Mouse (Mus musculus): ENCODE results near the gene Gm10638. TPM values are rescaled to one million over a fixed set of nuclear protein-coding genes. Genes with fewer than 3 reads are reported as not detected.

The Gm10638 gene
- polyA plus RNA-seq, 1 experiment: not detected

DNA sequence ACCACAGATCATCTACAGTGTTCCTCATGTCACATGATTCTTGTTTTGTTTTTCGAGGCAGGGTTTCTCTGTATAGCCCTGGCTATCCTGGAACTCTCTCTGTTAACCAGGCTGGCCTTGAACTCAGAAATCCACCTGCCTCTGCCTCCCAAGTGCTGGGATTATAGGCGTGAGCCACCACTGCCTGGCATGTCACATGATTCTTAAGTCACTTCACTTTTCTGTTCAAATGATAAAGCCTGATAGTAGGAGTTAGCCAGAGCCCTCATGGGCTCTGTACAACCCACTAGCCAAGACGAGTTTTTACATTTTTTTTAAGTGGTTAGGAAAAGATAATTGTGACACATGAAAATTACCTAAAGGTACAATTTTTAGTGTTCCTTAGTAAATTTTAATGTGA, 13.2 kb downstream of the Gm10638 start:
- TF ChIP-seq POLR2A (IDR thresholded peaks at IDR 0.05; ENCODE audit: insufficient read depth, low read length) (no peak), CTCF (IDR thresholded peaks at IDR 0.05; ENCODE audit: low read depth, low read length) (no peak), EP300 (IDR thresholded peaks at IDR 0.05; ENCODE audit: insufficient read depth, low read depth, low read length) (no peak)
- no peaks in the 10 kb centered on the region; the same call in 1 of the 2 replicates for H3K9me3 ChIP-seq (replicated peaks; ENCODE audit: control insufficient read depth, insufficient read depth, low read length, poor library complexity, severe bottlenecking)
- no peaks in the 10 kb centered on the region for H3K36me3 ChIP-seq (ENCODE audit: control insufficient read depth, insufficient read depth, low read length, poor library complexity, severe bottlenecking)
- H3K9ac ChIP-seq (ENCODE audit: low read depth, poor library complexity, severe bottlenecking): no peak overlapping the region
- H3K27ac ChIP-seq (ENCODE audit: insufficient read depth, low read length): no peak overlapping the region
- H3K4me3 ChIP-seq (ENCODE audit: low read depth, low read length): no peak overlapping the region
- peaks cover 3% of the 10 kb centered on the region for H3K4me1 ChIP-seq (ENCODE audit: control insufficient read depth, insufficient read depth, low read length)
- H3K27me3 ChIP-seq (ENCODE audit: control insufficient read depth, insufficient read depth, low read length, poor library complexity, severe bottlenecking): no peaks in the 10 kb centered on the region

DNA sequence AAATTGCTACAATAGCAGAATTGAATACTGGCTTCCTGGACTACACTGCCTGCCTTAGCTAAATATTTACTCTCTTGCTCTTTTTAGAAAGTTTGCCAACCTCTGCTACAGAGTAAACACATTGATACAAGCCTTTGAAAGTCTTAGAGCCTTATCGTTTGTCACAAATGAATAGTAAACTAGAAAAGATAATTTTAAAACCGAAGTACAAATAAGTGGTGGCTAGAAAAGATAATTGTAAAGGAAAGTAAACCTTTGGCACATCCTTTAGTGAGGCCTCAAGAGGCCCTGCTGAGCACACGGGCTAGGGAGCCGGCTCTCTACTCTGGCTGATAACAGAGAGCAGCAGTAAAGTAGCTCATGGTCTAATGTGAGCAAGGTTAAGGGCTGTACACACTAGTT, 13.6 kb downstream of the Gm10638 start:
- Histone ChIP-seq H3K36me3 (ENCODE audit: control insufficient read depth, insufficient read depth, low read length, poor library complexity, severe bottlenecking) (no peaks in the 10 kb centered on the region), H3K9me3 (replicated peaks; ENCODE audit: control insufficient read depth, insufficient read depth, low read length, poor library complexity, severe bottlenecking) (no peaks in the 10 kb centered on the region), H3K4me3 (ENCODE audit: low read depth, low read length) (no peak overlapping the region), H3K9ac (ENCODE audit: low read depth, poor library complexity, severe bottlenecking) (no peak overlapping the region), H3K27me3 (ENCODE audit: control insufficient read depth, insufficient read depth, low read length, poor library complexity, severe bottlenecking) (no peaks in the 10 kb centered on the region), H3K27ac (ENCODE audit: insufficient read depth, low read length) (no peak overlapping the region), H3K4me1 (ENCODE audit: control insufficient read depth, insufficient read depth, low read length) (peaks cover 3% of the 10 kb centered on the region)
- TF ChIP-seq CTCF (IDR thresholded peaks at IDR 0.05; ENCODE audit: low read depth, low read length): no peak
- no peak for TF ChIP-seq POLR2A (IDR thresholded peaks at IDR 0.05; ENCODE audit: insufficient read depth, low read length)
- no peak for TF ChIP-seq EP300 (IDR thresholded peaks at IDR 0.05; ENCODE audit: insufficient read depth, low read depth, low read length)

DNA sequence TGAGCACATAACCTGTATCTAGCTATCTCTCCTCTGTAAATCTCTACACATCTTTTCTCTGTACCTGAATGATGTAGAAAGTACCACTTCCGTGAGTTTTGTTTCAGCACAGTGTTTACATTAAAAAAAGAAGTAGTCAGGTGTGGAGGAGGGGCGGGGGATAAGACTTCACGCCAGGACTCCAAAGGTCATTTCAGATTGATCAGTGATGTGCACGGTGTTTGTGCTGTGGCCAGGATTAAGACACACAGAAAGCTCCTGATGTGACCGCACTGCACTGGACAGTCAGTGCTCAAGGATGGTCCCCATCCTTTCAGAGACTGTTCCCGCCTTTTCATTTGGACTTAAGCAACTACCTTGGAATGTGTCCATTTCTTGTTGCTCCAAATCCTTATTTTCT, 15.2 kb downstream of the Gm10638 start:
- Histone ChIP-seq H3K4me3 (ENCODE audit: low read depth, low read length) (no peak overlapping the region), H3K27ac (ENCODE audit: insufficient read depth, low read length) (no peak overlapping the region), H3K27me3 (ENCODE audit: control insufficient read depth, insufficient read depth, low read length, poor library complexity, severe bottlenecking) (no peaks in the 10 kb centered on the region), H3K4me1 (ENCODE audit: control insufficient read depth, insufficient read depth, low read length) (peaks cover 6% of the 10 kb centered on the region), H3K9ac (ENCODE audit: low read depth, poor library complexity, severe bottlenecking) (no peak overlapping the region), H3K9me3 (replicated peaks; ENCODE audit: control insufficient read depth, insufficient read depth, low read length, poor library complexity, severe bottlenecking) (no peaks in the 10 kb centered on the region), H3K36me3 (ENCODE audit: control insufficient read depth, insufficient read depth, low read length, poor library complexity, severe bottlenecking) (no peaks in the 10 kb centered on the region)
- TF ChIP-seq CTCF (IDR thresholded peaks at IDR 0.05; ENCODE audit: low read depth, low read length): no peak
- TF ChIP-seq EP300 (IDR thresholded peaks at IDR 0.05; ENCODE audit: insufficient read depth, low read depth, low read length): no peak
- TF ChIP-seq POLR2A (IDR thresholded peaks at IDR 0.05; ENCODE audit: insufficient read depth, low read length): no peak

DNA sequence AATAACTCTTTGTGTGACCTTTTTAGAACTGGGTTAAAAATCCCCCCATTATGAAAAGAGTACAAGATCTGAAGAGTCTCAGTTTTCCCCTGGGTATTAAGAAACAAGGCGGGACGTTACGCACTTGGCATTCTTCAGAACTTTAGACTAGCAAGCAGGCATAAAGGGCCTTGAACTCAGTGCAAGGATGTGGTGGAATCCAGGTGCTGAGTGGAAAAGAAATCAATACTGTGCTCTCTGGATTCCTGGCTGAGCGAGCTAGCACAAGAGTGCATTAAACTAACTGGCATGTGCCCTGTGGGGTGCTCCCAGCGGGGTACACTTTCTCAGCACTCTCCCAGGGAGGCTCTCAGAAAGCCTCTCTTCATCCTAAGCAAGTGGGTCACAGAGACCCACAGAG, 17.3 kb downstream of the Gm10638 start:
- H3K27ac ChIP-seq (ENCODE audit: insufficient read depth, low read length): no peak overlapping the region
- H3K9ac ChIP-seq (ENCODE audit: low read depth, poor library complexity, severe bottlenecking): no peak overlapping the region
- H3K27me3 ChIP-seq (ENCODE audit: control insufficient read depth, insufficient read depth, low read length, poor library complexity, severe bottlenecking): no peaks in the 10 kb centered on the region
- no peaks in the 10 kb centered on the region for H3K36me3 ChIP-seq (ENCODE audit: control insufficient read depth, insufficient read depth, low read length, poor library complexity, severe bottlenecking)
- TF ChIP-seq CTCF (IDR thresholded peaks at IDR 0.05; ENCODE audit: low read depth, low read length) (no peak), POLR2A (IDR thresholded peaks at IDR 0.05; ENCODE audit: insufficient read depth, low read length) (no peak), EP300 (IDR thresholded peaks at IDR 0.05; ENCODE audit: insufficient read depth, low read depth, low read length) (no peak)
- H3K4me1 ChIP-seq (ENCODE audit: control insufficient read depth, insufficient read depth, low read length): peaks cover 6% of the 10 kb centered on the region
- no peaks in the 10 kb centered on the region for H3K9me3 ChIP-seq (replicated peaks; ENCODE audit: control insufficient read depth, insufficient read depth, low read length, poor library complexity, severe bottlenecking)
- H3K4me3 ChIP-seq (ENCODE audit: low read depth, low read length): no peak overlapping the region

DNA sequence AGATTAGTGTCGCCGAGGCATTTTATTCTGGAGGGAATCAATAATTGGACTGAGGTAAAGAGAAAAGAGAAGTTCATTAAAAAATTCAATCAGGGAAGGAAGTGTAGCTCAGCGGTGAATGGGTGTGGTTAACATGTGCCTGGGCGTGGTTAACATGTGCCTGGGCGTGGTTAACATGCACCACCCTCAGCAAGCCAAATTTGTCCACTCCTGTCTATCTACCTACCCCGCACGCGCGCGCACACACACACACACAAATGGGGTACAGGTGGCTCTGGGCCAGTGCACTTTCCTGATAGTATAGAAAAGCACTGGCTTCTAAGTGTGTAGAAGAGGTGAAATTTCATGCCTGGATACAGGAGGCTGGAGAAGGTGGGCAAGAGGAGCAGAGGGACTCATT, 19.7 kb downstream of the Gm10638 start:
- H3K4me1 ChIP-seq (ENCODE audit: control insufficient read depth, insufficient read depth, low read length): peaks cover 6% of the 10 kb centered on the region
- H3K27me3 ChIP-seq (ENCODE audit: control insufficient read depth, insufficient read depth, low read length, poor library complexity, severe bottlenecking): no peaks in the 10 kb centered on the region
- H3K36me3 ChIP-seq (ENCODE audit: control insufficient read depth, insufficient read depth, low read length, poor library complexity, severe bottlenecking): no peaks in the 10 kb centered on the region
- no peak overlapping the region for H3K27ac ChIP-seq (ENCODE audit: insufficient read depth, low read length)
- H3K4me3 ChIP-seq (ENCODE audit: low read depth, low read length): no peak overlapping the region
- no peaks in the 10 kb centered on the region for H3K9me3 ChIP-seq (replicated peaks; ENCODE audit: control insufficient read depth, insufficient read depth, low read length, poor library complexity, severe bottlenecking)
- no peak overlapping the region for H3K9ac ChIP-seq (ENCODE audit: low read depth, poor library complexity, severe bottlenecking)
- TF ChIP-seq EP300 (IDR thresholded peaks at IDR 0.05; ENCODE audit: insufficient read depth, low read depth, low read length): no peak
- TF ChIP-seq POLR2A (IDR thresholded peaks at IDR 0.05; ENCODE audit: insufficient read depth, low read length): no peak
- no peak for TF ChIP-seq CTCF (IDR thresholded peaks at IDR 0.05; ENCODE audit: low read depth, low read length)

DNA sequence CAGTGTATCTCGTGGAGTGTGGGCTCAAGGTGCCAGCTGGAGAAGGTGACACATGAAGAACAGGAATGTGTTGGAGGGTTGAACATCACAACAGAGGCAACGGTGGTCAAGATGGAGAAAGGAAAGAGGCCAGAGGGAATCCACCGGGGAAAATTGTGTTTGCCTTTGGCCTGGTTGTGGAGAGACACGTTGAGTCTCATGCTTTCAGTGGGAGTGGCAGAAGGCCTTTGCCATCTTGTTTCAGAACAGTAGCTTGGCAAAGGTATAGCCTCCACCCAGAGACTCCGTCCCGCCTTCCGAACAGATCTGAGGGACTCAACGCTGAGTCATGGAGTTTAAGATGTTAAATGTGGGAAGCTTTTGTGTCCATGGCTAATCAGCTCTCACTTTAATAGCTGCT, 20.2 kb downstream of the Gm10638 start:
- no peaks in the 10 kb centered on the region for H3K9me3 ChIP-seq (replicated peaks; ENCODE audit: control insufficient read depth, insufficient read depth, low read length, poor library complexity, severe bottlenecking)
- H3K27me3 ChIP-seq (ENCODE audit: control insufficient read depth, insufficient read depth, low read length, poor library complexity, severe bottlenecking): no peaks in the 10 kb centered on the region
- no peak overlapping the region for H3K4me3 ChIP-seq (ENCODE audit: low read depth, low read length)
- H3K27ac ChIP-seq (ENCODE audit: insufficient read depth, low read length): no peak overlapping the region
- TF ChIP-seq EP300 (IDR thresholded peaks at IDR 0.05; ENCODE audit: insufficient read depth, low read depth, low read length) (no peak), POLR2A (IDR thresholded peaks at IDR 0.05; ENCODE audit: insufficient read depth, low read length) (no peak), CTCF (IDR thresholded peaks at IDR 0.05; ENCODE audit: low read depth, low read length) (no peak)
- H3K4me1 ChIP-seq (ENCODE audit: control insufficient read depth, insufficient read depth, low read length): peaks cover 6% of the 10 kb centered on the region
- no peaks in the 10 kb centered on the region for H3K36me3 ChIP-seq (ENCODE audit: control insufficient read depth, insufficient read depth, low read length, poor library complexity, severe bottlenecking)
- no peak overlapping the region for H3K9ac ChIP-seq (ENCODE audit: low read depth, poor library complexity, severe bottlenecking)

All from ES-Bruce4 (cell line).